Mouse (Mus musculus): ENCODE measurements around the gene Vnn3.

Vnn3 gene

DNA sequence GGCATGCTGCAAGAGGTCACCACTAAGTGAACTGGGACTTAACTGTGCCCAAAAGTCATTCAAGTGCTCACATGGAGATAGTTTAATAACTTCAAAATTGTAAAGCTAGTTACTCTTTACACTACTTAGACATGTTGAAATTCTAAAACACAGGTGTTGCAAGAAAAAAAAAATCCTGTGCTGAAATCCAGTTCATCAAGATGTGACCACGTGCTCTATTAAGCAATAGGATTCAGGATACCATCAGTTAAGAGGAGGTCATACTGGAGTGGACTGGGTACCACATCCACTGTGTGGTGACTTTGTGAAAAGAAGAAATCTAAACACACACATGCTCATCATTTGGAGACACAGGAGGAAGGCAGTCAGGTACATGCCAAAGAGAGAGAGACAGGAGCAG, 41.7 kb downstream of the Vnn3 start:
- DNase-seq (ENCODE audit: low spot score) = no peak

DNA sequence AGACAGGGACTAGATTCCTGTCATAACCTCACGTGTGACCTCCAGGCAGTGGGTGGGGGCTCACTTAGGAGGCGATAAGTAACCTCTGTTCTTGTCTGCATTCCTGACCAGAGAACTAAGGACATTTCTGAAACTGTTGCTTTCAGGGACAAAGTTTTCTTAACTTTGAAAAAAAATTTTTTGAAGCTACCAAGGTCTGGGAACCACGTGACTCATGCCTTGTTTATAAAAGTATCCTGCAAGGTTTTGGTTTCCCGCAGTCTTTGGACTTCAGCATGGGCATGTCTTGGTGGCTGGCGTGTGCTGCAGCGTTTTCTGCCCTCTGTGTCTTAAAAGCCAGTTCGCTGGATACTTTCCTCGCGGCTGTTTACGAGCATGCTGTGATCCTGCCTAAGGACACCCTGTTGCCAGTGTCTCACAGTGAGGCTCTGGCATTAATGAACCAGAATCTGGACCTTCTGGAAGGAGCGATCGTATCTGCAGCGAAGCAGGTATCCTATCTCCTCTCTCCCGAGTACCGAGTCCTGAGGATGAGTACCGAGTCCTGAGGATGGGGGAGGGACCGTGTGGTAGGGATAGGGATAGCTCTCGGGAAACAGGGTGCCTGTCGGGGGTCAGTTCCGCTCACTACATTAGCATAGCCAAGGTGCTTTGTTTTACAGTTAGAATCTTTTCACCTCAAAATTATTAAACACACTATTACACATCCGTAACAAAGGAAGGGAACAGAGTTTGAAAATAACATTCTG, 43.5 kb downstream of the Vnn3 start, which contains the start of gene Vnn1:
Vnn1 (plus strand) TSS at position 88 of the 749 bp plus-strand sequence.
- no peak for DNase-seq (ENCODE audit: low spot score)

DNA sequence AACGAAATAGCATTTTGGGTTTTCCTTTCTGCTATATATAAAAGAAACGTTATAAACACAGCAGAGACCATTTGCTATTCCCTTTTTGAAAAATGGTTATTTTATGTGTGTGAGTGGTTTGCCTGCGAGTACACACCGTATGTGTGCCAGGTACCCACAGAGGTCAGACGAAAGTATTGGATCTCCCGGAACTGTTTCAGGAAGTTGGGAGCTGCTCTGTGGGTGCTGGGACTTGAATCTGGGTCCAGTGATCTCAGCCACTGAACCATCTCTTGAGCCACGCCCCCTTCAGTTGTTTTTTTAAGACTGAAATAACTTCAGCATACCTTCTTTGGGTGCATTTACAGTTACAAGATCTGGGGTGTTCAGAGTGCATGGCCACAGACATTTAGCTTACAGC, 44.1 kb downstream of the Vnn3 start:
- no peak for DNase-seq (ENCODE audit: low spot score)

DNA sequence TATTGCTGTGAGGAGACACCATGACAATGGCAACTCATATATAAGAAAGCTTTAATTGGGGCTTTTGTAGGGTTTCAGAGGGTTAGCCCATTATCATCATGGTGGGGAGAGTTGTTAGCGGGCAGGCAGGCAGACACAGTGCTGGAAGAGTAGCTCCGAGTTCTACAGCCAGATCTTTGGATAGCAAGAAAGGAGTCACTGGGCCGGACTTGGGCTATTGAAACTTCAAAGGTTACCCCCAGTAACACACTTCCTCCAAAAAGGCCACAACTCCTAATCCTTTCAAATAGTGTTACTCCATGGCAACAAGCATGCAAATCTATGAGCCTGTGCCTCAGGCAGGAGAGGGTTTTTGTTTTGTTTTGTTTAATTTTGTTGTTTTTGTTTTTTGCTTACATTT, 49.9 kb downstream of the Vnn3 start:
- DNase-seq (ENCODE audit: low spot score) = no peak

DNA sequence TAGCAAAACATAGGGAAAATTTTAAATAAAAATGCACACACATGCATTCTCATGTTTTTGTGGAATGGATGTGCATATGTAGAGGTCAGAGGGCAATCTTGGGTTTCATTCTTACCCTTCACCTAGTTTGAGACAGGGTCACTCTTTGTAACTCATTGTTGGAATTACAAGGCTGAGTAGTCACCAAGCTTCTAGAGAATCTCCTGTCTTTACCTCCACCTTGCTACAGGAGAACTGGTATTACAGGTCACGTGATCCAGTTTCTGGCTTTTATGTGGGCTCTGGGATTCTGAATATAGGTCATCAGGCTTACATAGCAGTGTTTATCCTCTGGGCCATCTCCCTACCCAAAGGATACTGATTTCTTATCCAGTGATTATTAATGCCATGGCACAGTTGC, 54.4 kb downstream of the Vnn3 start:
- DNase-seq (ENCODE audit: low spot score) = no peak
